Comparison of ENCODE assay signal across 8 mouse cellular contexts in the genomic region with DNA sequence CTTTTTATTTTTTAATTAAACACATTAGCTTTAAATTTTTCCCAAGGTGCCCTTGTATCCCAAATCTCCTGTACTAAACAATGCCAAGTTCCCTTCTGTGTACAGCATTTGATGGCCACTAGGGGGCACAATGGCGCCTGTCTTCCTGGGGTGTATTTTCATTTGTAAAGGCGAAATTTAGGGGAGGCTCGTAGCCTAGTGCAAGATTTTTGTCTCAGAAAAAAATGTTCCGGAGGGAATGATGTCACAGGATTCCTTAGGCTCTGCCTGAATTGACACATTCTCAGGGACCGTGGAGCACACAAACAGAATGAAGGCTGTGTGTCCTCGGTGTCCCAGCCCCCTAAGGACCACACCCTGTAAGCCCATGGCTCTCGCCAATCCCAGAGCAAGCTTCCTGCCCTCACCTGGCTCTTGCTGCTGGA.
DNase-seq lines count a peak whose midpoint lies in the region; ATAC-seq and TF ChIP-seq lines count a peak whose summit lies in the region.

No protein-coding gene starts in this region.

- TF ChIP-seq CTCF in lung, adult 2 months (IDR thresholded peaks at IDR 0.05; ENCODE audit: insufficient read depth, low read length) = peak; percentile 61

- peak; percentile 87 for DNase-seq in R1 (ENCODE audit: low read depth, low spot score)
- peak; percentile 72 to 83 for DNase-seq in cerebellum, adult 18-20 months
- DNase-seq in forelimb bud, embryonic 11.5 days (ENCODE audit: low read depth, low spot score) = peak; percentile 68
- DNase-seq in layer of hippocampus, adult 8-10 months (ENCODE audit: low spot score in 2 of 2) = peak; percentile 47 to 79
- peak; percentile 70 for DNase-seq in lung, adult 2 months
- peak; percentile 81 for DNase-seq in retina, embryonic 14.5 days (ENCODE audit: low spot score)
- no peak for DNase-seq in yolk sac, embryonic 10.5 days (ENCODE audit: low spot score)

- 7% methylated on average over 7 of the region's 7 CpGs for WGBS in lung, adult 2 months

- no peaks in the 10 kb centered on the region for H3K4me1 ChIP-seq in lung, adult 2 months (ENCODE audit: control insufficient read depth, insufficient read depth, low read length)

- TF ChIP-seq POLR2A in lung, adult 2 months (IDR thresholded peaks at IDR 0.05; ENCODE audit: borderline replicate concordance, extremely low read depth, low read depth, low read length) = no peak

- H3K4me3 ChIP-seq in lung, adult 2 months (replicated peaks; ENCODE audit: extremely low read depth, low read depth, low read length) = no peak overlapping the region

- ATAC-seq in hematopoietic stem cell, adult 5-6 weeks (replicated peaks in 1 of 2; ENCODE audit: insufficient read depth in 1 of 2, low FRiP score in 2 of 2, low TSS enrichment in 1 of 2, low read depth in 1 of 2, poor library complexity in 2 of 2, severe bottlenecking in 2 of 2) = peak; percentile 69
